Mouse (Mus musculus): ENCODE measurements at regions not wholly inside any gene's neighbourhood (a gene's known extent, or its start where the extent isn't known, plus 50 kb on each side); places are given as distances from the start of the nearest gene placed in this dataset.
"Not testable (repeated sequence)": the region's sequence is repeated elsewhere in the genome, so short reads cannot be mapped to it uniquely, and the experiment has no call there.

DNA sequence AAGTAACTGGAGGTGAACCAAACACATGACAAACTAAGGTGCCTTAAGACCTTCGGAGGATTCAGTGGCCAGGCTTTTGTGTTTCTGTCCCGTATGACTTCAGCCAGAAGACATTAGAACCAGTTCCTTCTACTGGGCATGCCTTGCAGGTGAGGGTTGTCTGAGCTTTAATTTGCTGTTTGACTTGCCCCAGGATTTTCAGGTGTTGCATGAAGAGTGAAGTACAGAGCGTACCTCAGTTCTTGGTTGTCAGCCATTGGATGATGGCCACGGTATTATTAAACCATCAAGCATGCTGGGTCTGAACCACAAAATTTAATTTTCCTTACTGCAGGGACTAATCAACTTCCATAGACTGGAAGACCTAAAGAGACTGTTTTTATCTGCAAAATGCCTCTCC lies 181.5 kb upstream of the Mpdz start:
- Histone ChIP-seq H3K4me3 (no peak overlapping the region), H3K27me3 (no peaks in the 10 kb centered on the region), H3K9me3 (replicated peaks) (no peaks in the 10 kb centered on the region), H3K4me2 (no peak overlapping the region), H3K9ac (no peak overlapping the region), H3K4me1 (replicated peaks) (0 out of 2 replicates have a peak, but pooled peaks cover 2% of the 10 kb centered on the region), H3K36me3 (no peaks in the 10 kb centered on the region), H3K27ac (no peak overlapping the region)
- WGBS = 86% methylated on average over 4 of the region's 4 CpGs
- ATAC-seq (replicated peaks; ENCODE audit: insufficient number of reproducible peaks, insufficient read depth, low FRiP score, low read depth) = no peak

DNA sequence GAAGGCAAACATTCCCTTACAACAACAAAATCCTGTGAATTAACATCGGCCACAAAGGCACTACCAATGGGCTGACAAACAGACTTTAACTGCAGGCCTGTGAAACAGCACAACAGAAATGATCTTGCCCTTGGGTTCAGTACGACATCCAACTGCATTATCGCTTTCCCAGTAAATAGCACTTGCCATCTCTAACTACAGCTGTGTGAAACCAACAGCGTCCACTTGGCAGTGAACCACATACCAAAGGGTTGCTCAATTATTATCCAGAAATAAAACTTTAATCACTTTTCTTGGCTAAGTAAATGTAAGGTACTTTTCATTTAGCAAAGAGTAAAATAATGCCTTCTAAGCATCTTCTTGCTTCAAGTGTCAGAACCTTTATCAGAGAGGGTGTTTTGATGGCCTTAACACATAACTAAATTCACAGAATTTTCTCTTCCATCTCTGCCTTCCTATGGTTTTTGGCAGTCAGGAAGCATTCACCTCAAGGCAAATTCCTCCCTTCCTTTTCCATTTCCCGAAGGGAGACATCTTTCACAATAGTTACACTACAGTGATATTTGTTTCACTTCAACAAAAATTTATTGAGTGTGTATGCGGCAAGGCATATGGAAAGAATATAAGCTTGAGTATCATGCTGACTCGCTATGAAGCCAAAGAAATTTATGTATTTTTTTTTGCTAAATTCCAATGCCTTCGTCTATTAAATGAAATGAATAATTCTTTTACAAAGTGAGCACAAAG lies 178.9 kb upstream of the Mpdz start:
- H3K9ac ChIP-seq = no peak overlapping the region
- ATAC-seq (replicated peaks; ENCODE audit: insufficient number of reproducible peaks, insufficient read depth, low FRiP score, low read depth) = no peak
- H3K4me3 ChIP-seq = no peak overlapping the region
- H3K36me3 ChIP-seq = no peaks in the 10 kb centered on the region
- H3K27me3 ChIP-seq = no peaks in the 10 kb centered on the region
- no peaks in the 10 kb centered on the region for H3K9me3 ChIP-seq (replicated peaks)
- no peak overlapping the region for H3K4me2 ChIP-seq
- 0 out of 2 replicates have a peak, but pooled peaks cover 2% of the 10 kb centered on the region for H3K4me1 ChIP-seq (replicated peaks)
- WGBS = 74% methylated on average over 8 of the region's 8 CpGs
- H3K27ac ChIP-seq = no peak overlapping the region

GRCm38 (mm10) chr4:81617191-81617590 lies 174.6 kb upstream of the Mpdz start:
- WGBS = 63% methylated on average over 5 of the region's 5 CpGs
- no peak for ATAC-seq (replicated peaks; ENCODE audit: insufficient number of reproducible peaks, insufficient read depth, low FRiP score, low read depth)
- H3K4me1 ChIP-seq (replicated peaks) = no peaks in the 10 kb centered on the region

DNA sequence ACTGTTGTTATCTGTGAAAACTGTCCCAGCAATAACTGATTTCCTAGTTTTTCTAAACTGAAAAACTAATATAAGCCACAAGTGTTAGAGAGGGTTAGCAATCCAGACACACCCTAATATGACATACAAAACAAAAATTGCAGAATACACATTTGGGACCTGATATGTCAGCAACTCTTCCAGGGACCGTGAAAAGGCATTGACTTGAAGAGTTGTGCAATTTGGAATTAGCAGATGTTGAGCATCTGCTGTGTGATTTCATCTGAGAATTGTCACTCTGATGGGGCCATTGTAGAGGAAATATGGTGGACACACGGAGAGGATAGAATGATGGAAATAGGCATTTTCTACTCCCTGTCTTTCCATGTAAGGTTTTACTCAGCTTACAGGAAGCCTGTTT lies 168.6 kb upstream of the Mpdz start:
- no peak for ATAC-seq (replicated peaks; ENCODE audit: insufficient number of reproducible peaks, insufficient read depth, low FRiP score, low read depth)
- no peaks in the 10 kb centered on the region for H3K27me3 ChIP-seq
- no peak overlapping the region for H3K27ac ChIP-seq
- WGBS = 77% methylated on average over 2 of the region's 2 CpGs
- no peaks in the 10 kb centered on the region for H3K9me3 ChIP-seq (replicated peaks)
- no peaks in the 10 kb centered on the region for H3K36me3 ChIP-seq
- H3K9ac ChIP-seq = no peak overlapping the region
- no peaks in the 10 kb centered on the region for H3K4me1 ChIP-seq (replicated peaks)
- no peak overlapping the region for H3K4me3 ChIP-seq
- no peak overlapping the region for H3K4me2 ChIP-seq

More at GRCm38 (mm10) chr4:81617191-81617590, 174.6 kb upstream of the Mpdz start:
- Histone ChIP-seq H3K27me3 (no peaks in the 10 kb centered on the region), H3K4me2 (no peak overlapping the region), H3K36me3 (no peaks in the 10 kb centered on the region), H3K4me3 (no peak overlapping the region), H3K9me3 (replicated peaks) (no peaks in the 10 kb centered on the region), H3K27ac (no peak overlapping the region), H3K9ac (no peak overlapping the region)

GRCm38 (mm10) chr4:81600396-81600795 lies 157.8 kb upstream of the Mpdz start:
- Histone ChIP-seq H3K4me2 (no peak overlapping the region), H3K4me3 (no peak overlapping the region), H3K36me3 (no peaks in the 10 kb centered on the region), H3K9me3 (replicated peaks) (no peaks in the 10 kb centered on the region), H3K27ac (no peak overlapping the region), H3K4me1 (replicated peaks) (no peaks in the 10 kb centered on the region), H3K27me3 (no peaks in the 10 kb centered on the region), H3K9ac (no peak overlapping the region)
- no peak for ATAC-seq (replicated peaks; ENCODE audit: insufficient number of reproducible peaks, insufficient read depth, low FRiP score, low read depth)
- 63% methylated on average over 5 of the region's 5 CpGs for WGBS

DNA sequence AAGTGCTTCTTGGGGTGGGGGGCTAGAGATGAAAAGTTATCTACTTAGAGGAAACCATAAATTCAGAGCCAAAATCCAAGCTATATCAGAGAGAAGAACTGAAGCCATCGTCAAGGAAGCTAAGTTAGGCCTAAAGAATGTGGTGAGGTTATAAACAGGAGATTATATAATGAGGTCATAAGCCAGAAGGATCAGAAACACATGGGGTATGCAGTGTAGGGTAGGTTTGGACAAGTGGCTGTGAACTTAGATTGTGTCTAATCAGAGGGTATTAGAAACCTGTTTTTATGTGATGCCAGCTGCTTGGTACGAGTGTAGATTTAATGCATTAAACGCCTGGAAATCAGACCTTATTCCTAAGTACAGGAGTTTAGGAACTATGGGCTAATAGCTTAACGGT lies 154.8 kb upstream of the Mpdz start:
- Histone ChIP-seq H3K9me3 (replicated peaks) (no peaks in the 10 kb centered on the region), H3K4me3 (no peak overlapping the region), H3K27me3 (no peaks in the 10 kb centered on the region), H3K4me1 (replicated peaks) (no peaks in the 10 kb centered on the region), H3K36me3 (no peaks in the 10 kb centered on the region), H3K4me2 (no peak overlapping the region), H3K9ac (no peak overlapping the region), H3K27ac (no peak overlapping the region)
- WGBS = 64% methylated on average over 4 of the region's 4 CpGs
- ATAC-seq (replicated peaks; ENCODE audit: insufficient number of reproducible peaks, insufficient read depth, low FRiP score, low read depth) = no peak

- H3K27ac ChIP-seq; H3K4me2 ChIP-seq; H3K9me3 ChIP-seq (replicated peaks); H3K4me3 ChIP-seq; H3K4me1 ChIP-seq (replicated peaks); H3K36me3 ChIP-seq; ATAC-seq (replicated peaks; ENCODE audit: insufficient number of reproducible peaks, insufficient read depth, low FRiP score, low read depth); H3K9ac ChIP-seq; H3K27me3 ChIP-seq: not testable (repeated sequence)
- 86% methylated on average over 3 of the region's 3 CpGs for WGBS
Observed at GRCm38 (mm10) chr4:81593431-81593830, 150.8 kb upstream of the Mpdz start.

GRCm38 (mm10) chr4:81582546-81582945 lies 139.9 kb upstream of the Mpdz start:
- Histone ChIP-seq H3K4me2 (no peak overlapping the region), H3K4me1 (replicated peaks) (peaks cover 15% of the 10 kb centered on the region), H3K27ac (no peak overlapping the region), H3K27me3 (no peaks in the 10 kb centered on the region), H3K9me3 (replicated peaks) (no peaks in the 10 kb centered on the region), H3K4me3 (no peak overlapping the region), H3K9ac (no peak overlapping the region), H3K36me3 (no peaks in the 10 kb centered on the region)
- WGBS = 38% methylated on average over 2 of the region's 2 CpGs
- ATAC-seq (replicated peaks; ENCODE audit: insufficient number of reproducible peaks, insufficient read depth, low FRiP score, low read depth) = no peak

DNA sequence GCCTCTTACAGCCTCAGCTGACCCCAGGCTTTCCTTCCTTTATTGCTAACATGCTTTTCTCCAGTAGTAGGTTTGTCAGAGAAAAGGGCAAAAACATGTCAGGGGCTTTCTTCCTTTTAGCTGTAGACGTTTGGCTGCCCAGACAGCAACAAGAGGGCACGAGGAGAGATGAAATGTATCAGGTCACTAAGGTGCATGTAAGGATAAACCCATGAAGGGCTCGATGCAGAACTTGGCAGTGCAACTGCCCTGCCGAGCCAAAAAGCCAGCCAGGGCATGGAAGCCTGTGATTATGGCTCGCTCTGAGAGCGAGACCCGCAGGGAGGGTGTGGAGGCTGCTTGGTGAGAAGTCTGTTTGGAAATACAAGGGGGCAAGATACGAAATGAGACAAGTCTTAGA lies 137.9 kb upstream of the Mpdz start:
- Histone ChIP-seq H3K9me3 (replicated peaks) (no peaks in the 10 kb centered on the region), H3K9ac (no peak overlapping the region), H3K4me1 (replicated peaks) (peaks cover 15% of the 10 kb centered on the region), H3K4me2 (no peak overlapping the region), H3K27ac (peak overlapping the region; percentile 9; the same call in 1 of the 2 replicates), H3K4me3 (no peak overlapping the region), H3K36me3 (no peaks in the 10 kb centered on the region), H3K27me3 (no peaks in the 10 kb centered on the region)
- no peak for ATAC-seq (replicated peaks; ENCODE audit: insufficient number of reproducible peaks, insufficient read depth, low FRiP score, low read depth)
- WGBS = 50% methylated on average over 8 of the region's 8 CpGs

DNA sequence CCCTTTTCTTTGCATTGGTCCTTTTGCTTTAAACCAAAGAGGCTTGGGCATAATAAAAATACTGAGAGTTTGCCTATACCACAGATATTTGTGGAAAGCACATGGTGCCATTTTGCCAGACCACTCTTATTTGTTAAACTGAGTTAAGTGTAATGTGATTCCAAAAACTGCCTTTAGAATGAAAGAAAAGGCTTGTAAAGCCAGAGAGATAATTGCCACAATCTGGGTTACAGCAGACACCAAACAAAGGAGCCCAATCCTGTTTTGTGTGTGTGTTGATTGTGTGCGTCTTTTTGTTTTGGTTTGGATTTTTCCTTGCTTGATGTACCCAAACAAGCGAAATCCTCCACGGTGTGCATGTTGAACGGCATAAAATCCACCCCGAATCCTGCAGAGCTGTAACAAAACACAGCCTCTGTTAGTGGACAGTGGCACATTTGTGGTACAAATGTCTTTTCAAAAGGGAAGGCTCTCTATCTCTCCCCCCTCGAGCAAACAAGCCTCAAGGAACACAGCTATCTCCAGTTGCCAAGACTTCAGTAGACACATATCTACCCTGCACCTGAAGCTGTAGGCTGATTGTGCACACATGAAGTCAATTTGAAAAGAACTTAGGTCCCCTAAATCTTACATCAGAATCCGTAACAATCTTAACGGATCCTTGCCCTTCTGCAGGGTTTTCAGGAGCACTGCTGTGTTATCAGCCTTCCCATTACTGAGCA lies 136.9 kb upstream of the Mpdz start:
- Histone ChIP-seq H3K27me3 (no peaks in the 10 kb centered on the region), H3K4me2 (no peak overlapping the region), H3K9me3 (replicated peaks) (no peaks in the 10 kb centered on the region), H3K36me3 (no peaks in the 10 kb centered on the region), H3K9ac (no peak overlapping the region), H3K4me1 (replicated peaks) (peaks cover 15% of the 10 kb centered on the region), H3K4me3 (no peak overlapping the region), H3K27ac (no peak overlapping the region)
- WGBS = 64% methylated on average over 8 of the region's 8 CpGs
- no peak for ATAC-seq (replicated peaks; ENCODE audit: insufficient number of reproducible peaks, insufficient read depth, low FRiP score, low read depth)

- Histone ChIP-seq H3K4me3 (no peak overlapping the region), H3K36me3 (no peaks in the 10 kb centered on the region), H3K4me1 (replicated peaks) (peaks cover 15% of the 10 kb centered on the region), H3K4me2 (no peak overlapping the region), H3K27me3 (no peaks in the 10 kb centered on the region), H3K9me3 (replicated peaks) (no peaks in the 10 kb centered on the region), H3K9ac (no peak overlapping the region), H3K27ac (no peak overlapping the region)
- ATAC-seq (replicated peaks; ENCODE audit: insufficient number of reproducible peaks, insufficient read depth, low FRiP score, low read depth) = no peak
- WGBS = 47% methylated on average over 6 of the region's 6 CpGs
Observed at GRCm38 (mm10) chr4:81578981-81579380, 136.4 kb upstream of the Mpdz start.

- no peaks in the 10 kb centered on the region for H3K36me3 ChIP-seq
- no peak overlapping the region for H3K4me2 ChIP-seq
- 31% methylated on average over 5 of the region's 5 CpGs for WGBS
- H3K9me3 ChIP-seq (replicated peaks) = no peaks in the 10 kb centered on the region
- H3K4me3 ChIP-seq = no peak overlapping the region
- H3K4me1 ChIP-seq (replicated peaks) = peaks cover 3% of the 10 kb centered on the region
- no peaks in the 10 kb centered on the region for H3K27me3 ChIP-seq
- H3K27ac ChIP-seq = no peak overlapping the region
- no peak for ATAC-seq (replicated peaks; ENCODE audit: insufficient number of reproducible peaks, insufficient read depth, low FRiP score, low read depth)
- H3K9ac ChIP-seq = no peak overlapping the region
Observed at GRCm38 (mm10) chr4:81573771-81574170, 131.2 kb upstream of the Mpdz start.

Measured in heart, embryonic 15.5 days (tissue).